Mouse (Mus musculus): ENCODE results near the gene Ccnb2. TPM values are rescaled to one million over a fixed set of nuclear protein-coding genes. Genes with fewer than 3 reads are reported as not detected.
A peak's percentile ranks its signal among the peaks of the same experiment; 100 is the strongest.

Ccnb2 gene
- polyA plus RNA-seq, 1 experiment from 2014 or later, result 234 TPM

DNA sequence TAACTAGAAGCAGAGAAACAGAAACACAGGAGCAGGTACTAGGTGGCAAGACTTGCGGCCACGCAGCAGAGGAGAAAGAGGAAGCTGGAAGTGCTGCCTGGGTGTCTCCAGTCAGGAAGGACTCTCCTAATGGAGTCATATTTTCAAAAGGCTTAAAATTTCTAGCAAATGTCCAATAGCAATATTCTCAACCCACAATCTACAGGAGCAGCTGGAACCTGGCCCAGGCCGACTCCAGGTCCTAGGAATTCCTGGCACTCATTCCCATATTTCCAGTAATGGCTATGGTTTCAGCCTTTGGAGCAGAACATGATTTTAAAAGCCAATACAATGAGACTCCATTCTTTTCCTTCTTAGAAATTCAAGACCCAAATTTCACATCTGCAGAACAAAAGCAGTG is 31.8 kb downstream of the Ccnb2 start:
- Histone ChIP-seq H3K4me1 (ENCODE audit: control insufficient read depth, insufficient read depth, low read length) (peaks cover 4% of the 10 kb centered on the region; the same call in 1 of the 2 replicates), H3K27me3 (ENCODE audit: control insufficient read depth, insufficient read depth, low read length) (no peaks in the 10 kb centered on the region), H3K27ac (ENCODE audit: low read depth, low read length) (no peak overlapping the region), H3K4me2 (replicated peaks; ENCODE audit: low read depth, low read length) (no peak overlapping the region), H3K36me3 (ENCODE audit: control insufficient read depth, insufficient read depth, low read length) (no peaks in the 10 kb centered on the region), H3K9me3 (ENCODE audit: control insufficient read depth, low read length) (no peaks in the 10 kb centered on the region), H3K4me3 (ENCODE audit: low read length) (no peak overlapping the region), H3K9ac (ENCODE audit: low read depth, low read length) (no peak overlapping the region)
- WGBS, result 92% methylated on average over 3 of the region's 3 CpGs
- no peak for ATAC-seq (ENCODE audit: low FRiP score, low TSS enrichment)

DNA sequence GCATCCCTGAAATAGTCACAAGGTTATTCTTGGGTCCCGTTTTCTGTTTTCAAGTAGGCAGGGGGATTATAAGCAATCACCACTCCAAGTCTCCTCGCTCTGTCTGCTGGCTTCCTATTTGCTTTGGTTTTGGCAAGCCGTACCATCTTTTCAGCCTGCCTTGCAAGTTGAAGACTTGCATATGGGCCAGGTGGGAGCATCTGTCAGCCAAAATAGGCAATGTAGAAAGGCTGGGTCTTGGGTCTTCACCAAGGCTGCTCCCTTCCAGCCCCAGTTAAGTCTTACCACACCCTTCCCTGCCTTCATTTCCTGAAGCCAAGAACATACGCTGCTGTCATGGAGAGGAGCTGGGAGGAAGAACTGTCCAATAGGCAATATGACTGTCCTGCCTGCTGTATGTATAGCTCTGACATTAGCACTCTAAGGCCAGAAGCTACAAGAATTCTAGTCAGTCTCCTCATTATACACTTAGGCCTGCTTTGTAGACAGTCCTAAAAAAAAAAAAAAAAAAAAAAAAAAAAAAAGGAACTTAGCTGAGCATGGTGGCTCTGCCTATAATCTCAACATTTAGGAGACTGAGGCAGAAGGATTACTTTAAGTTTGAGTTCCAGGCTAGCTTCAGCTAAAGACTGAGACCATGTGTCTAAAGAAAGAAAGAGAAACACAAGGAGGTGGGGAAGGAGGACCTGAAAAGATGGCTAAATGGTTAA is 33.8 kb downstream of the Ccnb2 start:
- 93% methylated on average over 4 of the region's 4 CpGs for WGBS
- no peaks in the 10 kb centered on the region for H3K27me3 ChIP-seq (ENCODE audit: control insufficient read depth, insufficient read depth, low read length)
- H3K27ac ChIP-seq (ENCODE audit: low read depth, low read length), result no peak overlapping the region
- no peaks in the 10 kb centered on the region for H3K9me3 ChIP-seq (ENCODE audit: control insufficient read depth, low read length)
- no peak overlapping the region for H3K9ac ChIP-seq (ENCODE audit: low read depth, low read length)
- H3K4me2 ChIP-seq (replicated peaks; ENCODE audit: low read depth, low read length), result no peak overlapping the region
- no peaks in the 10 kb centered on the region for H3K36me3 ChIP-seq (ENCODE audit: control insufficient read depth, insufficient read depth, low read length)
- ATAC-seq (ENCODE audit: low FRiP score, low TSS enrichment), result no peak
- H3K4me3 ChIP-seq (ENCODE audit: low read length), result no peak overlapping the region
- H3K4me1 ChIP-seq (ENCODE audit: control insufficient read depth, insufficient read depth, low read length), result peaks cover 4% of the 10 kb centered on the region; the same call in 1 of the 2 replicates

DNA sequence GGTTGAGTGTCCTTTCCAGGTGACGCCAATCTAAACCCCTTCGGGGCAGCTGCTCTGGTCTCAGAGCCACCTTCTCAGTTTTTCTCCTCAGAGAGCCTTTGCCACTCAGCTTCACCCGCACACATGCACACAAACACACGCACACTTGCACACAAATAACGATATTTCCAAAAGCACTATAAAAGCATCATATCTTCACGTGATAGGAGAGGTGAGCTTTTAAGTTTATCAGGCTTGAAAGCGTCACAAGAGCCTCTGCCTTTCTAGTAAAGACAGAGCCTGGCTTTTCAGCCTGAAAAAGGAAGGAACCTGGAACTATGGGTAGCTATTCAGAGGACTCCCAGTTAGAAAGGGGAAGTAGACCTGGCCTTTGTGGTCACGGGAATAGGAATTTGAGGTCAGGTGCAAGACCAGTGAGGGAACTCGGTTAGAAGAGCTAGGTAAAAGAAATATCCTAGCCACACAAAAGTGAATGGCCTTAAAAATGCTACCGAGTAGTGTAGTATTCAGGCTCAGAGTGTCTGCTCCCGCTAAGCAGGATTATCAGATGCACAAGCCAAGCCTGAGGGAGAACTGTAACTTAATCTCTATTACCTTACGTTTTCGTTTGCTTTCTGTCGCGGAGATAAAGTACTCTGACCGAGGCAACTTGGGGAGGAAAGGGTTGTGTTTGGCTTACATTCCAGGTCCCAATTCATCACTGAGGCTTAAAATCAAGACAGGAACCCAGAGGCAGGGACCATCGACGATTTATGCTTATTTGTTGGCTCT is 36.2 kb downstream of the Ccnb2 start:
- no peak for ATAC-seq (ENCODE audit: low FRiP score, low TSS enrichment)
- WGBS, result 55% methylated on average over 18 of the region's 18 CpGs
- no peak overlapping the region for H3K4me3 ChIP-seq (ENCODE audit: low read length)
- no peak overlapping the region for H3K9ac ChIP-seq (ENCODE audit: low read depth, low read length)
- H3K4me2 ChIP-seq (replicated peaks; ENCODE audit: low read depth, low read length), result no peak overlapping the region
- H3K36me3 ChIP-seq (ENCODE audit: control insufficient read depth, insufficient read depth, low read length), result no peaks in the 10 kb centered on the region
- H3K27me3 ChIP-seq (ENCODE audit: control insufficient read depth, insufficient read depth, low read length), result no peaks in the 10 kb centered on the region
- no peak overlapping the region for H3K27ac ChIP-seq (ENCODE audit: low read depth, low read length)
- no peaks in the 10 kb centered on the region for H3K4me1 ChIP-seq (ENCODE audit: control insufficient read depth, insufficient read depth, low read length)
- no peaks in the 10 kb centered on the region for H3K9me3 ChIP-seq (ENCODE audit: control insufficient read depth, low read length)

DNA sequence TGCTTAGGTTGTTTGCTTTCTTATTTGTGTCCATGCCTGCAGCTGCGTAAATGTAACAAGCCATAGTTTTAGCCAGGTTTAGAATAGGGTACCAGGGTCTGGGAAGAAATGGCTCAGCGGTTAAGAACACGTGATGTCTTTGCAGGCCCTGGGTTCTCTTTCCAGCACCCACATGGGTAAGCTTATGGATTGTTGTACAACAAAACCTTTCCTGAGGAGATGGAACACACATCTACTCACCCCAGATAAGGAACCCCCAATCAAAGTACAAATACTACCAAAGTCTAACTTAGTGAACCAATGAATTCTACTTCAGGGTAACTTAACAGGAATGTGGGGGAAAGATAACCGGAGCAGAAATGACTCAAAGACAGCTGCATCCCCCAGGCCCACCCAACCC is 36.9 kb downstream of the Ccnb2 start:
- H3K27ac ChIP-seq (ENCODE audit: low read depth, low read length), result no peak overlapping the region

DNA sequence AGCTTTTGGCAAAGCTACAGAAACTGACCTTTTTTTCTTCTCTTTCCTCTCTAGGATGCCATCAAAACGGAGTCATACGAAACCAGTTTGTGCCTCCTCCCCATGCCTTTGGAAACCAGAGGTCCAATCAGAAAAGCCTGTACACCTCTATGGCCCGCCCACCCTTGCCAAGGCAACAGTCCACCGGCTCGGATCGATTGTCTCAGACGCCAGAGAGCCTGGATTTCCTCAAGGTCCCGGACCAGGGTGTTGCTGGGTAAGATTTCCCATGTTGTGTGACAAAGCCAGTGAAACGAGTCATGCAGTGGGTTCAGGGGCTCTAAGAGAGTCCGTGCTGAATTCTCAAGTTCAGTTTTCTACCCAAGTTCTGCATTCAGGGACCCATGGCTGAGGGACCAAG is 37.6 kb downstream of the Ccnb2 start:
- H3K4me3 ChIP-seq (ENCODE audit: low read length), result no peak overlapping the region
- H3K4me1 ChIP-seq (ENCODE audit: control insufficient read depth, insufficient read depth, low read length), result no peaks in the 10 kb centered on the region
- ATAC-seq (ENCODE audit: low FRiP score, low TSS enrichment), result no peak
- no peak overlapping the region for H3K9ac ChIP-seq (ENCODE audit: low read depth, low read length)
- WGBS, result 62% methylated on average over 10 of the region's 10 CpGs
- no peaks in the 10 kb centered on the region for H3K36me3 ChIP-seq (ENCODE audit: control insufficient read depth, insufficient read depth, low read length)
- H3K27me3 ChIP-seq (ENCODE audit: control insufficient read depth, insufficient read depth, low read length), result no peaks in the 10 kb centered on the region
- no peak overlapping the region for H3K27ac ChIP-seq (ENCODE audit: low read depth, low read length)
- no peaks in the 10 kb centered on the region for H3K9me3 ChIP-seq (ENCODE audit: control insufficient read depth, low read length)
- H3K4me2 ChIP-seq (replicated peaks; ENCODE audit: low read depth, low read length), result no peak overlapping the region

More for the DNA sequence above, 36.9 kb downstream of the Ccnb2 start:
- Histone ChIP-seq H3K4me2 (replicated peaks; ENCODE audit: low read depth, low read length) (no peak overlapping the region), H3K36me3 (ENCODE audit: control insufficient read depth, insufficient read depth, low read length) (no peaks in the 10 kb centered on the region), H3K4me1 (ENCODE audit: control insufficient read depth, insufficient read depth, low read length) (no peaks in the 10 kb centered on the region), H3K4me3 (ENCODE audit: low read length) (no peak overlapping the region), H3K9me3 (ENCODE audit: control insufficient read depth, low read length) (no peaks in the 10 kb centered on the region), H3K9ac (ENCODE audit: low read depth, low read length) (no peak overlapping the region), H3K27me3 (ENCODE audit: control insufficient read depth, insufficient read depth, low read length) (no peaks in the 10 kb centered on the region)
- WGBS, result 95% methylated on average over 4 of the region's 4 CpGs
- ATAC-seq (ENCODE audit: low FRiP score, low TSS enrichment), result no peak

DNA sequence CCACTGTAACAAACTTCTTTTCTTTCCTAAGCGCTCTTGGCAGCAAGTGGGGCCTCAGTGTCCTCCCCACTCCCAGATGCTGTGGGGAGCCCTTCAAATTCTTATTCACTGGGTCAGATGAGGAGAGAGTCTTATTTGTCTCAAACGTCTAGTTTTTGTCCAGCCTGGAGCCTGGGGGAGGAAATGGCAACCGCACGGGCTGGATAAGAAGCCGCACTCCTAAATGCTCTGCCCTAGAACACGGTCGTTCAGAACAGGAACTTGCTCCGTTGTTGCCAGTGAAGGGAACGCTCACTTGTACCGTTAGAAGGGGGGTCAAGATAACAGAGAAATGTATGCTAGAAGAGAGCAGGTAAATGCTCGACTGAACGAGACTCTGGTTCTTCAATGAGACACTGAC is 39.3 kb downstream of the Ccnb2 start:
- no peak overlapping the region for H3K4me2 ChIP-seq (replicated peaks; ENCODE audit: low read depth, low read length)
- H3K36me3 ChIP-seq (ENCODE audit: control insufficient read depth, insufficient read depth, low read length), result peaks cover 4% of the 10 kb centered on the region; the same call in 1 of the 2 replicates
- no peak overlapping the region for H3K4me3 ChIP-seq (ENCODE audit: low read length)
- no peak overlapping the region for H3K27ac ChIP-seq (ENCODE audit: low read depth, low read length)
- H3K27me3 ChIP-seq (ENCODE audit: control insufficient read depth, insufficient read depth, low read length), result no peaks in the 10 kb centered on the region
- WGBS, result 72% methylated on average over 12 of the region's 12 CpGs
- no peaks in the 10 kb centered on the region for H3K4me1 ChIP-seq (ENCODE audit: control insufficient read depth, insufficient read depth, low read length)
- peaks cover 3% of the 10 kb centered on the region; the same call in 1 of the 2 replicates for H3K9me3 ChIP-seq (ENCODE audit: control insufficient read depth, low read length)
- H3K9ac ChIP-seq (ENCODE audit: low read depth, low read length), result no peak overlapping the region
- ATAC-seq (ENCODE audit: low FRiP score, low TSS enrichment), result no peak

DNA sequence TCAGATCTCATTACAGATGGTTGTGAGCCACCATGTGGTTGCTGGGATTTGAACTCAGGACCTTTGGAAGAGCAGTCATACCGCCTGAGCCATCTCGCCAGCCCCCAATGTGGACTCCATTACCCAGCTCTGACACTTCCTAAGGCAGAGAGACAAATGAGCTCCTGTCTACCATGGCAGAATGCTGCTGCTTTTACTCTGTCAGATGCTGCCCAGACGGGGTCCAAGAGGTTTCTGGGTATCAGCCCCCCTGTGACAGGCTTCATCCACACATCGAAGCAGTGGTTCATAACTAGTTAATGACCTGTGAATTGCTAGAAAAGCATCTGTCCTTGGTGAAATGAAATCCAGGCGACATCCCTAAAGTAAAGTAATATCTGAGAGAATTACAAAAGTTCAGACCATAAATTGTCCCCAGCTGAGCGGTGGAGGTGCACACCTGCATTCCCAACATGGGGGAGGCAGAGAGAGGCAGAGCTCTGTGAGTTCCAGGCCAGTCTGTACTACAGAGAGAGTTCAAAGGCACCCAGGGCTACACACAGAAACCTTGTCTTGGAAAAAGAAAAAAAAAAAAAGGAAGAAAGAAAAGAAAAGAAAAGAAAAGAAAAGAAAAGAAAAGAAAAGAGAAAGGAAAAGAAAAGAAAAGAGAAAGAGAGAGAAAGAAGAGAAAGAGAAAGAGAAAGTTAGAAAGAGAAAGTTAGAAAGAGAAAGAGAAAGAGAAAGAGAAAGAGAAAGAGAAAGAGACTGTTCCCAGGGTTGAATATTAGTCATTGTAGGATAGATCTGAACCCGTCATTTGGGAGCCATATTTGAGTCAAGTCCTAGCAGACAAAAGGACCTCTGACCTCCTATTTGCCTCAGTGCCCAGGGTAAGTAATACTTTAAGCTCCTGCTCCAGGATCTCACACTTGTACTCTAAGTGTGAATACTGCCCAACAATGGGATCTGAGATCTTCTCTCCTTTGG is 41.6 kb downstream of the Ccnb2 start:
- WGBS, result 49% methylated on average over 7 of the region's 7 CpGs
- H3K9me3 ChIP-seq (ENCODE audit: control insufficient read depth, low read length), result peaks cover 3% of the 10 kb centered on the region; the same call in 1 of the 2 replicates
- H3K4me1 ChIP-seq (ENCODE audit: control insufficient read depth, insufficient read depth, low read length), result no peaks in the 10 kb centered on the region
- H3K27me3 ChIP-seq (ENCODE audit: control insufficient read depth, insufficient read depth, low read length), result no peaks in the 10 kb centered on the region
- no peak overlapping the region for H3K4me2 ChIP-seq (replicated peaks; ENCODE audit: low read depth, low read length)
- H3K4me3 ChIP-seq (ENCODE audit: low read length), result no peak overlapping the region
- peaks cover 9% of the 10 kb centered on the region; the same call in 1 of the 2 replicates for H3K36me3 ChIP-seq (ENCODE audit: control insufficient read depth, insufficient read depth, low read length)
- no peak overlapping the region for H3K9ac ChIP-seq (ENCODE audit: low read depth, low read length)
- peak; percentile 82 for ATAC-seq (ENCODE audit: low FRiP score, low TSS enrichment)
- no peak overlapping the region for H3K27ac ChIP-seq (ENCODE audit: low read depth, low read length)

DNA sequence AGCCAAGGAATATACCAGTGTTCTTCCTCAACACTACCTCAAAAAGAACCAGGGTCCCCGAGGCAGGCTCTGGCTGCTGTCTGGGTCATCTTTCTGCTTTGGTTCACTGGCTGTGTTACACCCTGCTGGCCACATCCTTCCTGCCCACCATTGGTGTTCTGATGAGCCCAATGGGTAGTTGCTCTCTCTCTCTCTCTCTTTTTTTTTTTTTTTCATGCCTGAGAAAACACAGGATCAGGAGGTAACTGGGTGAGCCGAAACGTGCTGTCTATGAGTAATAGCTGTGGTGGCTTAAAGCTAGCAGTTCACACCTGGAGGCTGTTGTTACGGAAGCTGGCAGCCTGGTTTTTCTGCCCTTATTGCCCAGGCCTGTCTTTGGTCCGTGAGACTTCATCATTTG is 49.7 kb downstream of the Ccnb2 start:
- 30% methylated on average over 5 of the region's 5 CpGs for WGBS
- H3K36me3 ChIP-seq (ENCODE audit: control insufficient read depth, insufficient read depth, low read length), result peaks cover 22% of the 10 kb centered on the region; the same call in 1 of the 2 replicates
- ATAC-seq (ENCODE audit: low FRiP score, low TSS enrichment), result peak; percentile 39; the same call in 1 of the 2 replicates
- no peak overlapping the region for H3K4me2 ChIP-seq (replicated peaks; ENCODE audit: low read depth, low read length)
- no peak overlapping the region for H3K27ac ChIP-seq (ENCODE audit: low read depth, low read length)
- no peaks in the 10 kb centered on the region for H3K27me3 ChIP-seq (ENCODE audit: control insufficient read depth, insufficient read depth, low read length)
- H3K4me1 ChIP-seq (ENCODE audit: control insufficient read depth, insufficient read depth, low read length), result peaks cover 10% of the 10 kb centered on the region; the same call in 1 of the 2 replicates
- no peaks in the 10 kb centered on the region for H3K9me3 ChIP-seq (ENCODE audit: control insufficient read depth, low read length)
- no peak overlapping the region for H3K4me3 ChIP-seq (ENCODE audit: low read length)
- H3K9ac ChIP-seq (ENCODE audit: low read depth, low read length), result no peak overlapping the region

Data from kidney, embryonic 14.5 days (tissue).